Mouse (Mus musculus) kidney, adult 9 months (tissue): ENCODE results near the gene Usp5.

Source experiments
- DNase-seq: peaks from one replicate; pipeline ENCODE4 v3.0.0; 2022

The Usp5 gene

DNA sequence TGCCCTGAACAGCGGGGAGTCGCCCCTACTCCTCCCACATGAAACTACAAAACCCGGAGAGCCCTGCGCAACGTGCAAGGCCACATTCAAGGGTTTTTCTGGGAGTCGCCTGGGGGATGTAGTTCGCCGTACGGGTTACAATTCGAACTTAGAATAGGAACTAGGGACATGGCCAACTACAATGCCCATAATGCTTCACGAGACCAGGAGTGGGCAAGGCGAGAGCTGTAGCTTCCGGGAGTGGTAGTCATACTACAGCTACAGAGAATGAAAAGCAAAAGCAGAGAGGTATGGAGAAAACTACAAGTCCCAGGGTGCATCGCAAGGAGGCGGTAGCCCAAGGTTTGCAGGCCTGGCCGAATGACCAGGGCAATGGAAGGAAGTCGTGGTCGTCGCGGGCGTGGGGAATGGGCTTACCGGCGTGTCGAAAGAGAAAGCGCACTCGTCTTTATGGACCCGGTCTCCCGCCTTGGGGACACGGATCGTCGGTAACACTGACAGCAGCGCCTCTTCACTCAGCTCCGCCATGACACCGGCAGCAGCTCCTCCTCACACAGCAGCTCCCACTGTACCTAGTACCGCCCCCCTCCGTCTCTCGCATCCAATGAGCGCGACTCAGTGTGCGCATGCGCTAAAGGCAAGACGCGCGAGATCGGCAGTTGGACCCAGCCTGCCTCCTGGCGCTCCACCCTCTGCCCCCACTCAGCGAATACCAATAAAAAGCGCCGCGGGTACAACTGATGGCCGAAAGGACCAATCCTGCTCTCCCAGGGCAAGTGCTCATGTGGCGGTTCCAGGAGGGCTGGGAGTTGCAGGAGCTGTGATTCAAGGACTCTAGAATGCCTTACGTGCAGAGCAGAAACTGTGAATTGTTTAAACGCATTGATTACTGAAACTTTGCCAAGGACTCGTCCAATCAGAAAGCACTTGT, at the start of gene Usp5, which contains the start of gene Cdca3:
Gene Usp5, minus strand, starts transcription at position 617 of the 931 bp plus-strand sequence.
Gene Cdca3, plus strand, starts transcription at position 680 of the 931 bp plus-strand sequence.
- peak; percentile 100 for DNase-seq

DNA sequence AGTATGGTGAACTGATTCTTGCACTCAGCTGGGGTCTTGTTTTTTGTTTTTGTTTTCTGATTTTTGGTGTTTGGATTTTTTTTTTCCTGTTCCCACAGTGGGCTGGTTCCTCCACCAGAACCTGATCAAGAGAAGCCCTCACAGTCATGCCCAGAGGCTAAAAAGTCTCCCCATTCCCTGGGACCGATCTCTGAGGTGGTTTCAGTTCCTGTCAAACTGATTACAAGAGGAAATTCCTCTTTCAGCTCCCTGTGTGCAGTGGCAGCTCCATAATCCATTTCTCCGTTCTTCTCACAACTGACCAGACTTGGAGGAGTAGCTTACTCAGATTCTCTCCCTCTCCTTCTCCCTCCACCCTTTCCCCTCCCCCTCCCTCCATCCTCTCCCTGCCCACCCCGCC, 45.1 kb upstream of the Usp5 start:
- no peak for DNase-seq

DNA sequence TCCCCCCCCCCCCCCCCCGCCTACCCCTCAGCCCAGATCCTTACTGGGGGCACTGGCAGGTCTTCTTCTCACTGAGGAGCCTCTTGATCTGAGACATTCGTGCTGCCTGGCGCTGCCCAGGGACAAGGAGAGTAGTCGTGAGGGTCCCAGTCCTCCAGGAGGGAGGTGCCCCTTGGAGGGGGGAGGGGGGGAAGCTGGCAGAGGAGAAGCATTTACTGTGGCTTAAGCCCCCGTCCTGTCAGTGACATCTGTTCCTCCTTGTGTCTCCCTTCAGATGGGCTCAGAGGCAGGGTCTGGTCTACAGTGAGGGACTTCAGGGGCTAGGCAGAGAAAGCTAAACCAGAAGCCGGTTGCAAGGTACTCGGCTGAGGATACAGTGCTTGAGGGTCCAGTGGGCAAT, 37.3 kb upstream of the Usp5 start:
- no peak for DNase-seq

GRCm38 (mm10) chr6:124865766-124866362, 36.6 kb upstream of the Usp5 start:
- DNase-seq: no peak

GRCm38 (mm10) chr6:124863658-124864298, 34.5 kb upstream of the Usp5 start, which contains the start of gene Gpr162:
Gpr162 (minus strand) TSS chr6:124863983.
- DNase-seq: no peak

DNA sequence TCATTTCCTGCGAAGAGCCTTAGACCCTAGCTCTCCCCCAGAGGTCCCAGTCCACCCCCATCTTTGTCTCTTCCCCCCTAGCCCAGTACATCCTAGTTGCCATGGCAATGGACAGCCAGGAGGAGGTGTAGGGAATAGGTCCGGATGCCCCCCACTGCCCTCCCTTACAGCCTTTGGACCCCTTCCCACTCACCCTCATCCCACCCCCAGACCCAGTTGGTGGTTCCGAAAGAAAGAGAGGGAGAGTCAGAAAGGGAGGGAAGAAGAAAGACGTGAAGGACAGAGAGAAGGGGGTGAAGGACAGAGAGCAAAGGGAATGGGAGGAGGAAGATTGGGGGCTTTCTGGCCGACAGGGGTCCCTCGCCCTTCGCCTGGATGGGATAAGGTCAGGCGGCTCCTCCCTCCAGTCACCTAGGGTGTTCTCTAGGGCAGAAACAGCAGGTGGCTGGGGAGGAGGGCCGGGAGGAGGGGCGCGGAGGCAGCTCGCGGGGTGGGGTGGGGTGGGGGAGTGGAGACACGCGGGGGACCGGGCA, 33.9 kb upstream of the Usp5 start:
- no peak for DNase-seq

DNA sequence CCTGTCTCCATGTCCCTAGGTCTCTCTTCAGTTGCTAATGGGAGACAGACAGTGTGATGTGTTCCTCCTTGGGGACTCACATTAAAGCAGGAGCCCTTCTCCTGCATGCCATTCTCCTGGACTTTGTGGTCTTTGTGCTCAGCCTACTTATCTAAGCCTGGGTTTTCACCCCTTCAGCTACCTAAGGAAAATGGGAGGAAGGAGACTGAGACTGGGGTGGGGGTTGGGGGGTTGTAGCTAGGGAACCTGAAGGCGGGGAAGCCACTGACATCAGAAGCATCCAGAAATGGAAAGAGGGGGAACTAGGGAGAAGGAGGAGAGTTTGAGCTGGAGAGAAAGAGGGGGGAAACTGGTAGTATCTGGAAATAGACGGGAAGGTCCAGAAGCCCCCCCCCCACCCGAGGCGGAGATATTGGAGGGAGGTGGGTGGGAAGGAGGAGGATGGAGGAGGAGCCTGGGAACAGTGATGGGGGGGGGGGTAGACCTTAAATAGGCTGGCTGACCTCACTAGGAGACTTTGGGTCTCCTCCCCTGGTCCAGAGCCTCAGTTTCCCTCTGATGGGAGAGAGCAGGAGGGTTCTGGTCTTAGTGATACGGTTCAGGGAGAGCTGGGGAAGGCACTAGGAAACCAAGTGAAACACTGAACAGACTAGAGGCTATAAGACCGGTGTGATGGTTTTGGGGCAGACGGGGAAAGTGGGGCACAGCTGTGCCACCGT, 33.3 kb upstream of the Usp5 start:
- no peak for DNase-seq

DNA sequence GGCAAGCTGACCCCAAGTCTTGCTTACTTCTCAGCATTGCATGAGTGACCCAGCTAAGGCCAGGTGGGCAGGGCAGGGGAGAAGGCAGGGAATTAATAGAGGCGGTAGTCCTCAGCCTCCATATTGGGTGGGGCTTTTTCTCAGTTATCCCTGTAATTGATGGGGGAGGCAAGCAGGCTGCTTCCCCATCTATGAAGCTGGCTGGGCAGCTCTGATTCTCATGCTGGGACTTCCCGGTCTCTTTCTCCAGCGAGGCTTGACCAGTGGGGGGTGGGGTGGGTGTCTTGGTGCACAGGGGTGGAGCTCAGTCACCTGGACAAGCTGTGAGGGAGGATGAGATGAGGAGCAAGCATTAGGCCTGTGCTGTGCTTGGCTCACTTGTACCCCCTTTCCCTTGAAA, 32.5 kb upstream of the Usp5 start:
- no peak for DNase-seq

GRCm38 (mm10) chr6:124861266-124861665, 32.0 kb upstream of the Usp5 start:
- DNase-seq: no peak

- no peak for DNase-seq
Observed at GRCm38 (mm10) chr6:124860511-124860910, 31.2 kb upstream of the Usp5 start.

- DNase-seq: peak; percentile 89
Observed at GRCm38 (mm10) chr6:124859725-124860124, 30.4 kb upstream of the Usp5 start.

DNA sequence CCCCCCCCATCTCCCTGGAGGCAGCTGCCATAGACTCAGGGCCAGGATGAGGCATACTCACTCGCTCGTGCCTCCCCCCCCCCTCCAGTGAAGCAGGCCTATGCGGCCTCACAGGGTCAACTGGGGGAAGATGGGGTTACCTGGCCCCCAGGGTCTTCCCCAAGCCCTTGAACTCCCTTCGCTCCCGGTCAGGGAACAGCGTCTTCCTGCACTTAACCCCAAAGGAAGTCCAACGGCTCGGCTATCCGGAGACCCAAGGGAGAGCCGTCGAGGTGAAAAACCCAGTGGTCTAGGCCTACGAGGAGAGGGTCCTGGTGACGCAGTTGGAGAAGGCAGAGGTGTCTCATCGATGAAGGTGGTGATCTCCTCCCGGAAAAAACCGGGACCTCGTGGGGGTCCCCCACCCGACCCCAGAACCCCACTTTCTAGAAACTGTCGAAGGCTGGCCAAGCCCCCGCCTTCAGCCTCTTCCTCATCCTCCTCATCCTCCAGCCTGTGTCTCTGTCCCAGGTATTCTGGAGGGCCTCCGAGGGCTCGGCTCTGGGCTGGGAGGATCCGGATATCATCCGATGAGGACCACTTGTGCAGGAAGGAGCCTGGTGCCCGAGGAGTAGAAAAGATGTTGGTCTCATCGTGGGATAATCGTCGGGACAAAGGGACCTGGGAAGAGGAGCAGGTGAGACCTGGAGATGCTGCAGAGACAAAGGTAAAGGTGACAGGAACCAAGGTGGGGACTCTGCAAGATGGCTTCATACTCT, 29.5 kb upstream of the Usp5 start:
- DNase-seq: no peak

- DNase-seq: no peak
Observed at GRCm38 (mm10) chr6:124857840-124858530, 28.7 kb upstream of the Usp5 start.

- DNase-seq: peak; percentile 78
Observed at GRCm38 (mm10) chr6:124856916-124857839, 27.9 kb upstream of the Usp5 start, which contains the start of gene P3h3. P3h3 (minus strand) TSS chr6:124857752.

DNA sequence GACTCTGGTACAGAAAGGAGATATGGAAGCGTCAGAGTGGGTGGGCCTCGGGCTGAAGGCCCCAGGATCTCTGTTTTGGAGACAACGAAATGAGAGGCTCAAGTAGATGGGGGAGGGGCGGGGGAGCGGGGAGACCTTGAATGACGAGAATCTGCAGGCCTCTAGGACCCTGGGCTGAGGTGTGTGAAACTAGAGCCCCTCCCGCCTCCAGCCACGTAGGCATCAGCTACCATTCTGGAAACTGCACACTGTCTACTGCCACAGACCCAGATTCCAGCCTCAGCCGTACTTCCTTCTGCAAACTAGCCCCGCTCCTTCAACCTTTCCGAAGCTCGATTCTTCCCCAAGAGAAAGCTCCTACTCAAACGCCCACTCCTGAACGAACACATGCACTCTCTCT, 27.0 kb upstream of the Usp5 start:
- no peak for DNase-seq

- no peak for DNase-seq
Observed at GRCm38 (mm10) chr6:124854647-124855046, 25.4 kb upstream of the Usp5 start.

DNA sequence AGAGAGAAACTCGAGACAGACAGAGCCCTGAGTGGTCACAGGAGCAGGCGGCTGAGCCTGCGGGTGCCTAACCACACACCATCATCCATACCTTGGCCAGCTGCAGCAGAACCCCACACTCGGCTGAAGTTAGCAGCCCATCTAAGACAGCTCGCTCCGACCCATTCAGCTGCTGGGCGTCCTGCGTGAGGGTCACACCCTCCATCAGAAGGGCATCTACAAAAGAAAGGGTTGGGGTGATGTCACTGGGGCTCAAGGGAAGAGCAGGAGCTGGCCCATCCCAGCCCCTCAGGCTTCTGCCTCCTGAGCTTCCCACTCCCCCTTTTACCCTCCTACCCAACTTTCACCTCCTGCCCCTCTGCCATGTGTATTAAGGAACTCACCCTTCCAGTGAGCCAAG, 21.3 kb upstream of the Usp5 start:
- DNase-seq: no peak

DNA sequence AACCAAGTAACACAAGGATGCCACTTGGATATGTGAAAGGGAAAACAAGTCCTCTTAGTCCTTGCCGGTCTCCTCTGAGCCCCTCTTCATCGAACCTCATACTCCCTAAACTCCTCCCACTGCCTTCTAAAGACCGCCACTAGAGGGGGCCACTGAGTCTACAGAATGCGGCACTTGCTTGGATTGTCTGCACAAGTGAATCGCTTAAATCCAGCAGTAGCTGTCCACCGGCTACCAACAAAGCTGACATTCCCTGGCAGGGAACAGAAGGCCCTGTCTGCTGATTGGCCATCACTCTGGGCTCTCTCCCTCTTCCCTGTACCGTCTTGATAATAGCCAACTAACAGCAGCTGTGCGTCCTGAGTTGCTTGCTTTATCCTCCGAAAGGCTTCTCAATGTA, 18.0 kb upstream of the Usp5 start:
- DNase-seq: peak; percentile 93

DNA sequence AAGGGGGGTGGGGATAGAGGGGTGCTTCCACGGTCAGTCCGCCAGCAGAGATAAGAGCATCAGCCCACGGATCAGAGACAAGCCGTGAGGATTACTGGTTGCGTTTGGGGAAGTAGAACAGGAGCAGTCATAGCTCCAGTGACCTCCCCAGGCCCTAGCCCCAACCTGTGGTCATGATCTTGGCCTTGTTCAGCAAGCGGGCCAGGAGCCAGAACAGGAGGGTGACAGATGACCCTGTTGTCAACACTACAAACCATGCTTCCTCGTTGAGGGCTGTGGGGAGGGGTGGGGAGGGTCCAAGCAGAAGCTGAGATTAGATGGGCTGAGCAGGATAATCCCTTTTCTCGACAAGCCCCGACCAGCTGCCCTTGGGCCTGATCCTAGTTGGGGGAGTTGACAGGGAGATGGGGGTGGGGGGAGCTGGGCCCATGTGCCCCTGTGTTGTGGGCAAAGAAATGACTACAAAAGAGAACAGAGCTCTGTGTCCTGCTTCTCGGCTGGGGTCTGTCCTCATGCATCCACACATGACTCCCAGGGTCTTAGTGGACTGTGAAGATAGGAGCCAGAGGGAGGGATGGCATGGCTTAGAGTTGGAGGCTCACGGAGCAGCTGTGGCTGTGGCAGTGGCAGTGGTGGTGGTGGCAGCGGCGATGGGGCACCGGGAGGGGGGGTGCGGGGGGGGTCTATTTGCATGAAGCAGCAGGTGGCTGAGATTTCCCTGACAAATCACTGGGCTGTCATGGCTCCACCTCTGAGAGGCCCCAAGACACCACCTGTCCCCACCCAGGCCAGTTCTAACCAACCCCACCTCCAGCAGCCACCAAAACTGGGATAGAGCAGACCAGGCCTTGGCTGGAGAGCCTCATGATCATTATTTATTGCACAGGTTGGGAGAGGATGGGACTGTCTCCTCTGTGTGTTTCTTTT, 11.2 kb upstream of the Usp5 start, which contains the start of gene Gnb3:
Gene Gnb3, minus strand, starts transcription at position 35 of the 927 bp plus-strand sequence.
- no peak for DNase-seq
